Mouse (Mus musculus) liver, adult 2 months (tissue): ENCODE results near the gene Padi6. TPM values are rescaled to one million over a fixed set of nuclear protein-coding genes. Genes with fewer than 3 reads are reported as not detected.

Source experiments
- DNase-seq: peaks from one replicate; pipeline ENCODE4 v3.0.0-alpha.2; 2011; ENCODE audit warnings: low read depth, low spot score; ENCODE audit errors: extremely low read depth
- H3K27ac ChIP-seq: fragments of 200-500 bp; replicated peaks from 2 replicates; pipeline ENCODE4 v1.5.1; 2012; ENCODE audit warnings: low read depth, mild to moderate bottlenecking, control low read depth, inconsistent platforms, low read length; ENCODE audit not compliant: insufficient read depth
- H3K27me3 ChIP-seq: fragments of 200-500 bp; 2 replicates; pipeline ENCODE4 v1.6.1; 2012; ENCODE audit warnings: mild to moderate bottlenecking, moderate library complexity, low read length, inconsistent platforms; ENCODE audit not compliant: control insufficient read depth, insufficient read depth
- H3K36me3 ChIP-seq: fragments of 200-500 bp; 2 replicates; pipeline ENCODE4 v1.6.1; 2012; ENCODE audit warnings: low read length, inconsistent platforms; ENCODE audit not compliant: control insufficient read depth, insufficient read depth
- H3K4me1 ChIP-seq: fragments of 200-500 bp; 2 replicates; pipeline ENCODE4 v1.6.1; 2011; ENCODE audit warnings: low read length; ENCODE audit not compliant: control insufficient read depth, insufficient read depth
- H3K4me3 ChIP-seq: fragments of 200-500 bp; 2 replicates; pipeline ENCODE4 v1.5.1; 2011; ENCODE audit warnings: low read depth, mild to moderate bottlenecking, control low read depth, low read length, moderate library complexity; ENCODE audit not compliant: insufficient read depth
- H3K79me2 ChIP-seq: fragments of 200-500 bp; 2 replicates; pipeline ENCODE4 v1.6.1; 2012; ENCODE audit warnings: inconsistent platforms, mild to moderate bottlenecking, low read length, moderate library complexity; ENCODE audit not compliant: control insufficient read depth, insufficient read depth
- H3K9ac ChIP-seq: fragments of 200-500 bp; 2 replicates; pipeline ENCODE4 v1.6.1; 2012; ENCODE audit warnings: low read depth, mild to moderate bottlenecking, control low read depth, inconsistent platforms, low read length
- CTCF ChIP-seq: fragments of 200-500 bp; IDR thresholded peaks from 2 replicates; pipeline ENCODE4 v1.5.1; 2011; ENCODE audit warnings: low read depth, low read length, control low read depth
- POLR2A ChIP-seq: fragments of 200-500 bp; IDR thresholded peaks from 2 replicates; pipeline ENCODE4 v1.6.1; 2011; ENCODE audit warnings: low read length, control low read depth; ENCODE audit not compliant: insufficient read depth; ENCODE audit errors: extremely low read depth
- WGBS: fragments of 180-500 bp; shearing (Covaris S2); methylation state at CpG from one replicate; pipeline ENCODE4 v1.1.7; 2018; 5-methylcytosine and 5-hydroxymethylcytosine counted together
- polyA plus RNA-seq: library from polyadenylated mRNA; depleted of rRNA; stranded (reverse); fragments of >200 nt; gene quantifications from 2 replicates; pipeline ENCODE4 v1.2.3, GENCODE M21; 2012
- total RNA-seq: library from RNA; depleted of rRNA; stranded (reverse); fragments of >200 nt; gene quantifications from 2 replicates; pipeline ENCODE4 v1.2.3, GENCODE M21; 2014

Gene Padi6
- total and polyA plus RNA-seq, 2 experiments, result not detected

GRCm38 (mm10) chr4:140731654-140732053, 10.8 kb downstream of the Padi6 start:
- Histone ChIP-seq H3K27me3 (no peaks in the 10 kb centered on the region), H3K4me1 (no peaks in the 10 kb centered on the region), H3K36me3 (no peaks in the 10 kb centered on the region), H3K4me3 (no peak overlapping the region), H3K79me2 (no peaks in the 10 kb centered on the region), H3K9ac (no peak overlapping the region), H3K27ac (no peak overlapping the region)
- no peak for DNase-seq
- WGBS, result 84% methylated on average over 4 of the region's 4 CpGs
- TF ChIP-seq CTCF, result peak; percentile 40; the same call in 1 of the 2 replicates
- no peak for TF ChIP-seq POLR2A

- H3K36me3 ChIP-seq, result no peaks in the 10 kb centered on the region
- H3K27ac ChIP-seq, result no peak overlapping the region
- H3K79me2 ChIP-seq, result no peaks in the 10 kb centered on the region
- DNase-seq, result no peak
- TF ChIP-seq POLR2A (no peak), CTCF (no peak)
- no peak overlapping the region for H3K4me3 ChIP-seq
- H3K4me1 ChIP-seq, result no peaks in the 10 kb centered on the region
- WGBS, result 90% methylated on average over 12 of the region's 12 CpGs
- no peak overlapping the region for H3K9ac ChIP-seq
- H3K27me3 ChIP-seq, result no peaks in the 10 kb centered on the region
Measured at GRCm38 (mm10) chr4:140726907-140727306, 15.5 kb downstream of the Padi6 start.

- no peak for DNase-seq
- TF ChIP-seq POLR2A (no peak), CTCF (no peak)
- no peaks in the 10 kb centered on the region for H3K27me3 ChIP-seq
- no peak overlapping the region for H3K4me3 ChIP-seq
- no peak overlapping the region for H3K27ac ChIP-seq
- peaks cover 13% of the 10 kb centered on the region; the same call in 1 of the 2 replicates for H3K36me3 ChIP-seq
- no peaks in the 10 kb centered on the region for H3K4me1 ChIP-seq
- no peaks in the 10 kb centered on the region for H3K79me2 ChIP-seq
- 88% methylated on average over 6 of the region's 6 CpGs for WGBS
- H3K9ac ChIP-seq, result no peak overlapping the region
Measured at GRCm38 (mm10) chr4:140724739-140725138, 17.7 kb downstream of the Padi6 start.

- H3K27ac ChIP-seq, result no peak overlapping the region
- TF ChIP-seq POLR2A (no peak), CTCF (peak; percentile 60; the same call in 1 of the 2 replicates)
- no peaks in the 10 kb centered on the region for H3K79me2 ChIP-seq
- no peak for DNase-seq
- 76% methylated on average over 5 of the region's 5 CpGs for WGBS
- peaks cover 15% of the 10 kb centered on the region; the same call in 1 of the 2 replicates for H3K36me3 ChIP-seq
- H3K4me3 ChIP-seq, result no peak overlapping the region
- H3K4me1 ChIP-seq, result no peaks in the 10 kb centered on the region
- H3K9ac ChIP-seq, result no peak overlapping the region
- H3K27me3 ChIP-seq, result no peaks in the 10 kb centered on the region
Measured at GRCm38 (mm10) chr4:140723801-140724200, 18.6 kb downstream of the Padi6 start.

GRCm38 (mm10) chr4:140723192-140723591, 19.3 kb downstream of the Padi6 start:
- Histone ChIP-seq H3K9ac (no peak overlapping the region), H3K4me3 (no peak overlapping the region), H3K36me3 (peaks cover 15% of the 10 kb centered on the region; the same call in 1 of the 2 replicates), H3K27me3 (no peaks in the 10 kb centered on the region), H3K79me2 (no peaks in the 10 kb centered on the region), H3K27ac (no peak overlapping the region), H3K4me1 (no peaks in the 10 kb centered on the region)
- no peak for DNase-seq
- TF ChIP-seq POLR2A, result no peak
- no peak for TF ChIP-seq CTCF
- WGBS, result 78% methylated on average over 9 of the region's 9 CpGs

GRCm38 (mm10) chr4:140722710-140723109, 19.7 kb downstream of the Padi6 start:
- Histone ChIP-seq H3K27ac (no peak overlapping the region), H3K4me3 (no peak overlapping the region), H3K36me3 (peaks cover 15% of the 10 kb centered on the region; the same call in 1 of the 2 replicates), H3K79me2 (no peaks in the 10 kb centered on the region), H3K9ac (no peak overlapping the region), H3K27me3 (no peaks in the 10 kb centered on the region), H3K4me1 (no peaks in the 10 kb centered on the region)
- DNase-seq, result no peak
- TF ChIP-seq POLR2A (no peak), CTCF (no peak)
- whole genome bisulfite sequencing, result 75% methylated on average over 9 of the region's 9 CpGs
